Mouse (Mus musculus) CD4-positive, CD25-positive, alpha-beta regulatory T cell, adult 4 months (primary cell): ENCODE data around the gene Btbd9. TPM values are rescaled to one million over a fixed set of nuclear protein-coding genes. Genes with fewer than 3 reads are reported as not detected.
A peak's percentile ranks its signal among the peaks of the same experiment; 100 is the strongest.

Source experiments
- ATAC-seq: one replicate; pipeline ENCODE4 v1.8.0; 2017
- polyA plus RNA-seq, 2 experiments: library from polyadenylated mRNA; unstranded; fragments of 100-300 nt; shearing (Covaris generic); gene quantifications; one replicate each; pipeline ENCODE4 v1.2.1; 2017

Btbd9 gene
- 10 to 100 TPM; 58.9 to 82.9 TPM for polyA plus RNA-seq

- ATAC-seq: peak; percentile 95
These were observed at the start of gene Btbd9 for GRCm38 (mm10) chr17:30575941-30576773. TSS of gene Btbd9 (minus strand) at chr17:30576488.

GRCm38 (mm10) chr17:30624132-30624531, 47.8 kb upstream of the Btbd9 start, which contains the start of gene Dnah8:
TSS of gene Dnah8 (plus strand) at chr17:30624354.
- ATAC-seq: peak; percentile 75

GRCm38 (mm10) chr17:30623200-30623599, 46.9 kb upstream of the Btbd9 start:
- no peak for ATAC-seq

GRCm38 (mm10) chr17:30621450-30621849, 45.2 kb upstream of the Btbd9 start:
- no peak for ATAC-seq

GRCm38 (mm10) chr17:30620548-30620947, 44.3 kb upstream of the Btbd9 start:
- no peak for ATAC-seq

GRCm38 (mm10) chr17:30619153-30619552, 42.9 kb upstream of the Btbd9 start:
- ATAC-seq: no peak

- no peak for ATAC-seq
These were observed 42.0 kb upstream of the Btbd9 start for GRCm38 (mm10) chr17:30618136-30618891.

GRCm38 (mm10) chr17:30616203-30616602, 39.9 kb upstream of the Btbd9 start:
- ATAC-seq: no peak

- ATAC-seq: no peak
These were observed 37.1 kb upstream of the Btbd9 start for GRCm38 (mm10) chr17:30613350-30613749.

GRCm38 (mm10) chr17:30612075-30612859, 36.0 kb upstream of the Btbd9 start:
- peak; percentile 100 for ATAC-seq

- ATAC-seq: no peak
These were observed 35.2 kb upstream of the Btbd9 start for GRCm38 (mm10) chr17:30611221-30612074.

GRCm38 (mm10) chr17:30610739-30611138, 34.5 kb upstream of the Btbd9 start:
- no peak for ATAC-seq

GRCm38 (mm10) chr17:30609980-30610307, 33.7 kb upstream of the Btbd9 start:
- ATAC-seq: no peak

GRCm38 (mm10) chr17:30609305-30609979, 33.2 kb upstream of the Btbd9 start:
- no peak for ATAC-seq

- ATAC-seq: no peak
These were observed 31.7 kb upstream of the Btbd9 start for GRCm38 (mm10) chr17:30607909-30608495.

GRCm38 (mm10) chr17:30607330-30607729, 31.0 kb upstream of the Btbd9 start:
- ATAC-seq: no peak

GRCm38 (mm10) chr17:30606634-30607081, 30.4 kb upstream of the Btbd9 start:
- ATAC-seq: no peak

- ATAC-seq: no peak
These were observed 29.9 kb upstream of the Btbd9 start for GRCm38 (mm10) chr17:30606206-30606605.

- no peak for ATAC-seq
These were observed 28.7 kb upstream of the Btbd9 start for GRCm38 (mm10) chr17:30605001-30605400.

- no peak for ATAC-seq
These were observed 28.0 kb upstream of the Btbd9 start for GRCm38 (mm10) chr17:30604296-30604695.

GRCm38 (mm10) chr17:30602175-30602574, 25.9 kb upstream of the Btbd9 start:
- ATAC-seq: no peak
